Mouse (Mus musculus): Measurements from ENCODE around the gene Stk35. TPM values are rescaled to one million over a fixed set of nuclear protein-coding genes. Genes with fewer than 3 reads are reported as not detected.
"Not testable (repeated sequence)": the region's sequence is repeated elsewhere in the genome, so short reads cannot be mapped to it uniquely, and the experiment has no call there.

Gene Stk35
- polyA plus RNA-seq, 1 experiment from 2014 or later: 7.5 TPM

DNA sequence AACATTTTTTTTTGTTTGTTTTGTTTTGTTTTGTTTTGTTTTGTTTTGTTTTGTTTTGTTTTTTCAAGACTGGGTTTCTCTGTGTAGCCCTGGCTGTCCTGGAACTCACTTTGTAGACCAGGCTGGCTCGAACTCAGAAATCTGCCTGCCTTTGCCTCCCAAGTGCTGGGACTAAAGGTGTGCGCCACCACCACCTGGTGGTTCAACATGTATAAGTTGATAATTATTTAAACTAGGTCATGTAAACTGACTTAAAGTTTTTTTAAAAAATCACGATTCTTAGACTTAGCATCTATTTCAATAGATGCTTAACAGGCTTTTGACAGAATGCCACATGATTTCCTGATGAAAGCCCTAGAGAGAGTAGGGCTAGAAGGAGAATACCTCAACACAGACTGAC lies 48.8 kb downstream of the Stk35 start:
- H3K9ac ChIP-seq (ENCODE audit: low read length); H3K4me2 ChIP-seq (ENCODE audit: low read depth, low read length); H3K4me1 ChIP-seq (ENCODE audit: control insufficient read depth, insufficient read depth, low read length); H3K9me3 ChIP-seq (replicated peaks; ENCODE audit: control insufficient read depth, low read length); H3K27me3 ChIP-seq (ENCODE audit: control insufficient read depth, insufficient read depth, low read length); ATAC-seq (ENCODE audit: insufficient read depth, low FRiP score); H3K27ac ChIP-seq (ENCODE audit: low read length); H3K36me3 ChIP-seq (ENCODE audit: control insufficient read depth, insufficient read depth, low read length); H3K4me3 ChIP-seq (replicated peaks; ENCODE audit: low read length): not testable (repeated sequence)
- WGBS: 81% methylated on average over 3 of the region's 3 CpGs

GRCm38 (mm10) chr2:129851512-129851911 lies 51.2 kb downstream of the Stk35 start:
- H3K27ac ChIP-seq (ENCODE audit: low read length): no peak overlapping the region
- no peak overlapping the region for H3K4me2 ChIP-seq (ENCODE audit: low read depth, low read length)
- H3K36me3 ChIP-seq (ENCODE audit: control insufficient read depth, insufficient read depth, low read length): no peaks in the 10 kb centered on the region
- H3K9ac ChIP-seq (ENCODE audit: low read length): no peak overlapping the region
- H3K4me3 ChIP-seq (replicated peaks; ENCODE audit: low read length): no peak overlapping the region
- no peaks in the 10 kb centered on the region for H3K4me1 ChIP-seq (ENCODE audit: control insufficient read depth, insufficient read depth, low read length)
- ATAC-seq (ENCODE audit: insufficient read depth, low FRiP score): no peak
- no peaks in the 10 kb centered on the region for H3K27me3 ChIP-seq (ENCODE audit: control insufficient read depth, insufficient read depth, low read length)
- no peaks in the 10 kb centered on the region for H3K9me3 ChIP-seq (replicated peaks; ENCODE audit: control insufficient read depth, low read length)
- WGBS: 63% methylated on average over 4 of the region's 4 CpGs

DNA sequence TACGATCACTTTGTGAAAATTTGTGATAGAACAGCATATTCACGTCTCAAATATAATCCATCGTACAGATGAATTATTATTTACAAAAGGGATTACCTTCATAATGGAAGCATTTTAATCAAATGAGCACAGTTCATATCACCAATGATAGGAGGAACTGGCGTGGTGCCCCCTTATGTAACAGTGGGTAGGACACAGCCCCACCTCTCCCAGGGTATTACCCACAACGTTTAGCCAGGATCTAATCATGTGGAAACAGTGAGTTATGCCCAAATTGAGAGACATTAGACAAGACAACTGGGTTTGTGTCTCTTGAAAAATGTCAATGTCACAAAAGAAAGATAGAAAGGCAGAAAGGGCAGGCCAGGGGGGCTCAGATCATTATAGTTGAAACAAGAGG lies 62.9 kb downstream of the Stk35 start:
- ATAC-seq (ENCODE audit: insufficient read depth, low FRiP score): no peak
- Histone ChIP-seq H3K9ac (ENCODE audit: low read length) (no peak overlapping the region), H3K27me3 (ENCODE audit: control insufficient read depth, insufficient read depth, low read length) (no peaks in the 10 kb centered on the region), H3K4me3 (replicated peaks; ENCODE audit: low read length) (no peak overlapping the region), H3K27ac (ENCODE audit: low read length) (no peak overlapping the region), H3K9me3 (replicated peaks; ENCODE audit: control insufficient read depth, low read length) (no peaks in the 10 kb centered on the region), H3K36me3 (ENCODE audit: control insufficient read depth, insufficient read depth, low read length) (no peaks in the 10 kb centered on the region), H3K4me2 (ENCODE audit: low read depth, low read length) (no peak overlapping the region), H3K4me1 (ENCODE audit: control insufficient read depth, insufficient read depth, low read length) (no peaks in the 10 kb centered on the region)
- 70% methylated on average over 5 of the region's 5 CpGs for WGBS

GRCm38 (mm10) chr2:129864958-129865357 lies 64.6 kb downstream of the Stk35 start:
- Histone ChIP-seq H3K27ac (ENCODE audit: low read length) (no peak overlapping the region), H3K4me3 (replicated peaks; ENCODE audit: low read length) (no peak overlapping the region), H3K4me2 (ENCODE audit: low read depth, low read length) (no peak overlapping the region), H3K27me3 (ENCODE audit: control insufficient read depth, insufficient read depth, low read length) (no peaks in the 10 kb centered on the region), H3K36me3 (ENCODE audit: control insufficient read depth, insufficient read depth, low read length) (no peaks in the 10 kb centered on the region), H3K9ac (ENCODE audit: low read length) (no peak overlapping the region), H3K9me3 (replicated peaks; ENCODE audit: control insufficient read depth, low read length) (no peaks in the 10 kb centered on the region), H3K4me1 (ENCODE audit: control insufficient read depth, insufficient read depth, low read length) (no peaks in the 10 kb centered on the region)
- WGBS: 72% methylated on average over 3 of the region's 3 CpGs
- ATAC-seq (ENCODE audit: insufficient read depth, low FRiP score): no peak; the same call in 1 of the 2 replicates

DNA sequence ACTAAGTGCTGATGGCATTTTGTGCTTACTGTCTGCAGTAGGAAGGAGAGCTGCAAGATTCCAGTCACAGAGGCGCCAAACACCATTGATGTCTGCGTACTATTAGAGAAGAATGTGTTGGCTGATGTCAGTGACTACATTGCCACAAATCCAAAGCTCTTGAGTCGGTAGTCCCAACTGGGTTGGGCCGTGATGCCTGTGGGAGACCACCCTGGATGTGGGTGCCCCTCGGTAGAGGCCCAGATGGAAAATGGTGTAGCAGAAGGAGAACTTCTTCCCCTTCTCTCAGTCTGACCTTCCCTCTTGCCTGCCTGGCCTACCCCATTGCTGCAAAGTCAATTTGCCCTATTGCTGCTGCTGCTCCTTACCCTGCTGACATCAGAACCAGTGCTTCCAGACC lies 68.8 kb downstream of the Stk35 start:
- Histone ChIP-seq H3K27ac (ENCODE audit: low read length) (no peak overlapping the region), H3K27me3 (ENCODE audit: control insufficient read depth, insufficient read depth, low read length) (no peaks in the 10 kb centered on the region), H3K36me3 (ENCODE audit: control insufficient read depth, insufficient read depth, low read length) (no peaks in the 10 kb centered on the region), H3K9me3 (replicated peaks; ENCODE audit: control insufficient read depth, low read length) (no peaks in the 10 kb centered on the region), H3K4me3 (replicated peaks; ENCODE audit: low read length) (no peak overlapping the region), H3K4me2 (ENCODE audit: low read depth, low read length) (no peak overlapping the region), H3K9ac (ENCODE audit: low read length) (no peak overlapping the region), H3K4me1 (ENCODE audit: control insufficient read depth, insufficient read depth, low read length) (no peaks in the 10 kb centered on the region)
- 88% methylated on average over 5 of the region's 5 CpGs for WGBS
- ATAC-seq (ENCODE audit: insufficient read depth, low FRiP score): no peak

DNA sequence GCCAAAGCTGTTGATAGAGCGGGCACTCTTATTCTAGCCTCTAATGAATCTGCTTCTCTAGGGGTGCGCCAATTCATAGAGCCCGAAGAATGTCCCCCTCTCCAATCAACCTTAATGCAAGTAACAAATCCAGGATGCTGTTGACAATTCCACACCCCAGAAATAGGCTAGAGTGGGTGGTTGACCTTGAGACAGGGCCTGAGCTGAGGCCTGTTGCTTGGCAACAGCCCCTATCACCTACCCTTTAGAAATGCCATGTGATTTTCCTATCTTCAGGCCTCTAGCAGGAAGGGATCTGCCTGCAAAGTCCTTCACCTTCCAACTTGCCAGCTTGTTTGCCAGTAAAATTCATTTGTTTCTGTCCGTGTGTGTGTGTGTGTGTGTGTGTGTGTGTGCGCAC lies 70.9 kb downstream of the Stk35 start:
- Histone ChIP-seq H3K4me2 (ENCODE audit: low read depth, low read length) (no peak overlapping the region), H3K36me3 (ENCODE audit: control insufficient read depth, insufficient read depth, low read length) (no peaks in the 10 kb centered on the region), H3K4me3 (replicated peaks; ENCODE audit: low read length) (no peak overlapping the region), H3K9ac (ENCODE audit: low read length) (no peak overlapping the region), H3K9me3 (replicated peaks; ENCODE audit: control insufficient read depth, low read length) (no peaks in the 10 kb centered on the region), H3K27ac (ENCODE audit: low read length) (no peak overlapping the region), H3K27me3 (ENCODE audit: control insufficient read depth, insufficient read depth, low read length) (no peaks in the 10 kb centered on the region), H3K4me1 (ENCODE audit: control insufficient read depth, insufficient read depth, low read length) (no peaks in the 10 kb centered on the region)
- WGBS: 89% methylated on average over 5 of the region's 5 CpGs
- no peak for ATAC-seq (ENCODE audit: insufficient read depth, low FRiP score)

- no peak overlapping the region for H3K4me3 ChIP-seq (replicated peaks; ENCODE audit: low read length)
- no peak overlapping the region for H3K27ac ChIP-seq (ENCODE audit: low read length)
- H3K27me3 ChIP-seq (ENCODE audit: control insufficient read depth, insufficient read depth, low read length): no peaks in the 10 kb centered on the region
- no peaks in the 10 kb centered on the region for H3K4me1 ChIP-seq (ENCODE audit: control insufficient read depth, insufficient read depth, low read length)
- WGBS: 81% methylated on average over 7 of the region's 7 CpGs
- ATAC-seq (ENCODE audit: insufficient read depth, low FRiP score): no peak
- no peak overlapping the region for H3K9ac ChIP-seq (ENCODE audit: low read length)
- H3K9me3 ChIP-seq (replicated peaks; ENCODE audit: control insufficient read depth, low read length): no peaks in the 10 kb centered on the region
- no peaks in the 10 kb centered on the region for H3K36me3 ChIP-seq (ENCODE audit: control insufficient read depth, insufficient read depth, low read length)
- H3K4me2 ChIP-seq (ENCODE audit: low read depth, low read length): no peak overlapping the region
These were observed 71.8 kb downstream of the Stk35 start for GRCm38 (mm10) chr2:129872071-129872470.

GRCm38 (mm10) chr2:129873489-129873888 lies 73.2 kb downstream of the Stk35 start:
- H3K27me3 ChIP-seq (ENCODE audit: control insufficient read depth, insufficient read depth, low read length): no peaks in the 10 kb centered on the region
- 5% methylated on average over 5 of the region's 5 CpGs for WGBS
- 0 out of 2 replicates have a peak, but pooled peaks have one; percentile 21 for ATAC-seq (ENCODE audit: insufficient read depth, low FRiP score)

DNA sequence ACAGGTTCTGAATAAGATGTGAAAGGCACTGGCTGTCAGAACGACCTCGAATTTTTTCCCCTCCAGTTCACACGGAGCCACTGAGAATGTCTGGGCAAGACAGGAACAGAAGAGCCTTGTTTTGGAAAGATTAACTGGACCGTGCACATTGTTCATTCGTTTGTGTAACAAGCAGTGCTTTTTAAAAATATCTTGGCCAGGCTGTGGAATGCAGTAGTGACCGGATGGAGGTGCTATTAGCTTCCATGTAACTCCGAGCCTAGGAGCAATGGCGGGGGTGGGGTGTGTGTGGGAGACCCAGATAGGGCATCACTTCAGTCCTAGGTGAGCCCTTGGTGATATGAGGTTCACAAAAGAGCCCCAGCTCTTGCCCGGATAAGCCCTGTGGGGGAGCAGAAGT lies 73.8 kb downstream of the Stk35 start:
- Histone ChIP-seq H3K27ac (ENCODE audit: low read length) (no peak overlapping the region), H3K36me3 (ENCODE audit: control insufficient read depth, insufficient read depth, low read length) (no peaks in the 10 kb centered on the region), H3K4me3 (replicated peaks; ENCODE audit: low read length) (no peak overlapping the region), H3K4me1 (ENCODE audit: control insufficient read depth, insufficient read depth, low read length) (no peaks in the 10 kb centered on the region), H3K4me2 (ENCODE audit: low read depth, low read length) (no peak overlapping the region), H3K9ac (ENCODE audit: low read length) (no peak overlapping the region), H3K9me3 (replicated peaks; ENCODE audit: control insufficient read depth, low read length) (no peaks in the 10 kb centered on the region), H3K27me3 (ENCODE audit: control insufficient read depth, insufficient read depth, low read length) (no peaks in the 10 kb centered on the region)
- 67% methylated on average over 9 of the region's 9 CpGs for WGBS
- ATAC-seq (ENCODE audit: insufficient read depth, low FRiP score): no peak

More at GRCm38 (mm10) chr2:129873489-129873888, 73.2 kb downstream of the Stk35 start:
- H3K4me2 ChIP-seq (ENCODE audit: low read depth, low read length): no peak overlapping the region
- H3K27ac ChIP-seq (ENCODE audit: low read length): no peak overlapping the region
- H3K36me3 ChIP-seq (ENCODE audit: control insufficient read depth, insufficient read depth, low read length): no peaks in the 10 kb centered on the region
- H3K4me1 ChIP-seq (ENCODE audit: control insufficient read depth, insufficient read depth, low read length): no peaks in the 10 kb centered on the region
- no peaks in the 10 kb centered on the region for H3K9me3 ChIP-seq (replicated peaks; ENCODE audit: control insufficient read depth, low read length)
- no peak overlapping the region for H3K9ac ChIP-seq (ENCODE audit: low read length)
- H3K4me3 ChIP-seq (replicated peaks; ENCODE audit: low read length): no peak overlapping the region

All from stomach, embryonic 16.5 days (tissue).